Mouse (Mus musculus): ENCODE results near the gene Fbxl4. TPM values are rescaled to one million over a fixed set of nuclear protein-coding genes. Genes with fewer than 3 reads are reported as not detected.
A peak's percentile ranks its signal among the peaks of the same experiment; 100 is the strongest.

The Fbxl4 gene
- total and polyA plus RNA-seq, 3 experiments = 8.4 to 17.0 (median 12.0) TPM

- TF ChIP-seq MAZ (IDR thresholded peaks at IDR 0.05; ENCODE audit: low read depth, low read length) (no peak), CHD1 (IDR thresholded peaks at IDR 0.05; ENCODE audit: low read depth, low read length) (no peak), UBTF (IDR thresholded peaks at IDR 0.05; ENCODE audit: low read depth, low read length) (no peak), MAFK (IDR thresholded peaks at IDR 0.05; ENCODE audit: insufficient replicate concordance, low read length) (no peak), HCFC1 (IDR thresholded peaks at IDR 0.05; ENCODE audit: low read depth, low read length) (0 out of 2 replicates have a peak, but pooled peaks have one; percentile 27)
Measured at GRCm38 (mm10) chr4:22402032-22402431, 44.7 kb downstream of the Fbxl4 start (continued).

- peaks cover 13 to 37% of the 10 kb centered on the region in 2 experiments for H3K4me1 ChIP-seq (ENCODE audit: control insufficient read depth in 1 of 2, insufficient read depth in 2 of 2)
- no peak overlapping the region for H3K4me3 ChIP-seq (replicated peaks in 1 of 3; ENCODE audit: low read depth in 2 of 3, low read length in 2 of 3, poor library complexity in 1 of 3)
- H3K27ac ChIP-seq (ENCODE audit: insufficient read depth, low read depth) = no peak overlapping the region
- in situ Hi-C loops (cut with MboI; ENCODE audit: low pct_ligation_motif_present, low pct_unique_long_range_greater_than_20kb, low sequenced_read_pairs) (no loop called here), dilution Hi-C loops (cut with MboI; ENCODE audit: extremely low pct_ligation_motif_present, extremely low pct_unique_long_range_greater_than_20kb, low sequenced_read_pairs) (no loop called here)
- TF ChIP-seq POLR2AphosphoS2 (IDR thresholded peaks at IDR 0.05; ENCODE audit: low read depth, low read length) (no peak), SIN3A (IDR thresholded peaks at IDR 0.05; ENCODE audit: low read length) (no peak), ZKSCAN1 (IDR thresholded peaks at IDR 0.05; ENCODE audit: borderline replicate concordance, low read depth, low read length) (no peak), KAT2A (IDR thresholded peaks at IDR 0.05; ENCODE audit: insufficient replicate concordance, low read length) (no peak), USF1 (IDR thresholded peaks at IDR 0.05; ENCODE audit: low read depth, low read length) (no peak), CTCF (conservative IDR thresholded peaks at IDR 0.05 in 1 of 2, IDR thresholded peaks at IDR 0.05 in 1 of 2; ENCODE audit: low read depth in 2 of 2, low read length in 2 of 2) (no peak), RCOR1 (conservative IDR thresholded peaks at IDR 0.05; ENCODE audit: low read depth, low read length) (no peak), MAX (IDR thresholded peaks at IDR 0.05; ENCODE audit: low read length) (no peak), ETS1 (conservative IDR thresholded peaks at IDR 0.05; ENCODE audit: low read depth, low read length) (no peak), HCFC1 (IDR thresholded peaks at IDR 0.05; ENCODE audit: low read depth, low read length) (no peak), MEF2A (IDR thresholded peaks at IDR 0.05; ENCODE audit: borderline replicate concordance, low read depth, low read length) (no peak), PAX5 (IDR thresholded peaks at IDR 0.05; ENCODE audit: low read length) (no peak), NELFE (IDR thresholded peaks at IDR 0.05; ENCODE audit: low read depth, low read length) (no peak), BHLHE40 (IDR thresholded peaks at IDR 0.05; ENCODE audit: low read depth, low read length) (no peak), JUN (IDR thresholded peaks at IDR 0.05; ENCODE audit: insufficient read depth, low read depth, low read length) (no peak), CHD1 (IDR thresholded peaks at IDR 0.05; ENCODE audit: low read depth, low read length) (no peak)
- H3K79me2 ChIP-seq (replicated peaks; ENCODE audit: control insufficient read depth, extremely low read depth, insufficient read depth, poor library complexity, severe bottlenecking) = no peaks in the 10 kb centered on the region
- no peak for DNase-seq (ENCODE audit: extremely low read depth)
- no peak overlapping the region for H3K4me2 ChIP-seq (ENCODE audit: insufficient read depth, low read depth, poor library complexity, severe bottlenecking)
- H3K36me3 ChIP-seq (replicated peaks in 1 of 2; ENCODE audit: control insufficient read depth in 1 of 2, insufficient read depth in 1 of 2, low read length in 1 of 2) = peaks cover 5 to 49% of the 10 kb centered on the region in 2 experiments
- no peaks in the 10 kb centered on the region for H3K27me3 ChIP-seq (replicated peaks)
- H3K9me3 ChIP-seq (replicated peaks; ENCODE audit: low read length) = peaks cover 7% of the 10 kb centered on the region
- no peak overlapping the region for H3K9ac ChIP-seq (ENCODE audit: insufficient read depth, low read depth)
Measured at GRCm38 (mm10) chr4:22402930-22403329, 45.6 kb downstream of the Fbxl4 start.

- Histone ChIP-seq H3K4me2 (ENCODE audit: insufficient read depth, low read depth, poor library complexity, severe bottlenecking) (no peak overlapping the region), H3K79me2 (replicated peaks; ENCODE audit: control insufficient read depth, extremely low read depth, insufficient read depth, poor library complexity, severe bottlenecking) (no peaks in the 10 kb centered on the region), H3K9me3 (replicated peaks; ENCODE audit: low read length) (no peaks in the 10 kb centered on the region), H3K27me3 (replicated peaks) (no peaks in the 10 kb centered on the region), H3K4me3 (replicated peaks in 1 of 3; ENCODE audit: low read depth in 2 of 3, low read length in 2 of 3, poor library complexity in 1 of 3) (no peak overlapping the region), H3K36me3 (replicated peaks in 1 of 2; ENCODE audit: control insufficient read depth in 1 of 2, insufficient read depth in 1 of 2, low read length in 1 of 2) (peaks cover 4 to 46% of the 10 kb centered on the region in 2 experiments), H3K9ac (ENCODE audit: insufficient read depth, low read depth) (no peak overlapping the region), H3K4me1 (ENCODE audit: control insufficient read depth in 1 of 2, insufficient read depth in 2 of 2) (no peaks in the 10 kb centered on the region), H3K27ac (ENCODE audit: insufficient read depth, low read depth) (no peak overlapping the region)
- in situ Hi-C loops (cut with MboI; ENCODE audit: low pct_ligation_motif_present, low pct_unique_long_range_greater_than_20kb, low sequenced_read_pairs) (no loop called here), dilution Hi-C loops (cut with MboI; ENCODE audit: extremely low pct_ligation_motif_present, extremely low pct_unique_long_range_greater_than_20kb, low sequenced_read_pairs) (no loop called here)
- DNase-seq (ENCODE audit: extremely low read depth) = no peak
- no peak for TF ChIP-seq PAX5 (IDR thresholded peaks at IDR 0.05; ENCODE audit: low read length)
- TF ChIP-seq KAT2A (IDR thresholded peaks at IDR 0.05; ENCODE audit: insufficient replicate concordance, low read length) = no peak
- no peak for TF ChIP-seq ZC3H11A (IDR thresholded peaks at IDR 0.05; ENCODE audit: low read depth, low read length)
- no peak for TF ChIP-seq TBP (conservative IDR thresholded peaks at IDR 0.05; ENCODE audit: low read depth, low read length)
- no peak for TF ChIP-seq NRF1 (IDR thresholded peaks at IDR 0.05; ENCODE audit: low read depth, low read length)
Measured at GRCm38 (mm10) chr4:22420627-22421026, 63.3 kb downstream of the Fbxl4 start.

All from CH12.LX (cell line).